ENCODE assay signal across 8 mouse cellular contexts in genomic region chr11:69395634-69396373, GRCm38 (mm10). TPM values are rescaled to one million over a fixed set of nuclear protein-coding genes. Genes with fewer than 3 reads are reported as not detected.
DNase-seq lines count a peak whose midpoint lies in the region; ATAC-seq and TF ChIP-seq lines count a peak whose summit lies in the region.

No protein-coding gene starts in this region.

- DNase-seq in 416B (ENCODE audit: low read depth) (peak; percentile 100), liver (peak; percentile 96)
- peak; percentile 99 for DNase-seq in heart, embryonic 10.5 days (ENCODE audit: low spot score)
- DNase-seq in spleen, postnatal 4 days (ENCODE audit: low spot score in 2 of 2), result peak; percentile 93 to 94

- H3K4me2 ChIP-seq in kidney, embryonic 15.5 days, result peak overlapping the region; percentile 84

- peak overlapping the region; percentile 91 for H3K9ac ChIP-seq in kidney, embryonic 15.5 days

- under 1% methylated on average over 48 of the region's 48 CpGs for WGBS in bone marrow, adult 2 months
- WGBS in heart, embryonic 10.5 days, result under 1% methylated on average over 48 of the region's 48 CpGs
- under 1% methylated on average over 48 of the region's 48 CpGs for WGBS in kidney, embryonic 15.5 days

- peak overlapping the region; percentile 98 for H3K27ac ChIP-seq in bone marrow, adult 2 months (ENCODE audit: control insufficient read depth, insufficient read depth, low read depth, low read length, poor library complexity)
- H3K27ac ChIP-seq in embryonic fibroblast, embryonic 13.5 days (ENCODE audit: insufficient read depth, low read length), result peak overlapping the region; percentile 94
- H3K27ac ChIP-seq in heart, embryonic 10.5 days, result peak overlapping the region; percentile 99
- peak overlapping the region; percentile 99 for H3K27ac ChIP-seq in kidney, embryonic 15.5 days

- peak overlapping the region; percentile 74 for H3K4me3 ChIP-seq in bone marrow, adult 2 months (replicated peaks; ENCODE audit: control insufficient read depth, low read depth, low read length)
- H3K4me3 ChIP-seq in embryonic fibroblast, embryonic 13.5 days (ENCODE audit: insufficient read depth, low read length), result peak overlapping the region; percentile 87
- peak overlapping the region; percentile 77 for H3K4me3 ChIP-seq in heart, embryonic 10.5 days
- peak overlapping the region; percentile 78 for H3K4me3 ChIP-seq in kidney, embryonic 15.5 days (replicated peaks)

- H3K27me3 ChIP-seq in heart, embryonic 10.5 days (ENCODE audit: insufficient read depth, poor library complexity, severe bottlenecking), result peaks cover 8% of the 10 kb centered on the region
- 0 out of 2 replicates have a peak, but pooled peaks cover 3% of the 10 kb centered on the region for H3K27me3 ChIP-seq in kidney, embryonic 15.5 days

- no peaks in the 10 kb centered on the region for H3K9me3 ChIP-seq in heart, embryonic 10.5 days
- H3K9me3 ChIP-seq in kidney, embryonic 15.5 days (replicated peaks), result no peaks in the 10 kb centered on the region

- ATAC-seq in kidney, embryonic 15.5 days (replicated peaks; ENCODE audit: low FRiP score), result peak; percentile 88
- ATAC-seq in monocyte, adult 5-6 weeks (replicated peaks; ENCODE audit: insufficient number of reproducible peaks, low FRiP score, low TSS enrichment, poor library complexity, severe bottlenecking), result peak; percentile 62

- no peak for TF ChIP-seq CTCF in bone marrow, adult 2 months (IDR thresholded peaks at IDR 0.05; ENCODE audit: control insufficient read depth, insufficient read depth, low read length)
- no peak for TF ChIP-seq CTCF in embryonic fibroblast, embryonic 13.5 days (IDR thresholded peaks at IDR 0.05; ENCODE audit: borderline replicate concordance, insufficient read depth, low read length)

- 0 out of 2 replicates have a peak, but pooled peaks cover 2% of the 10 kb centered on the region for H3K4me1 ChIP-seq in bone marrow, adult 2 months (ENCODE audit: control insufficient read depth, insufficient read depth, low read length)
- peaks cover 4% of the 10 kb centered on the region; the same call in 1 of the 2 replicates for H3K4me1 ChIP-seq in embryonic fibroblast, embryonic 13.5 days (ENCODE audit: control insufficient read depth, insufficient read depth, low read length)
- peaks cover 49% of the 10 kb centered on the region for H3K4me1 ChIP-seq in heart, embryonic 10.5 days
- H3K4me1 ChIP-seq in kidney, embryonic 15.5 days, result peaks cover 51% of the 10 kb centered on the region

- TF ChIP-seq POLR2A in bone marrow, adult 2 months (IDR thresholded peaks at IDR 0.05; ENCODE audit: borderline replicate concordance, control insufficient read depth, low read depth, low read length), result peak; percentile 75
- peak; percentile 86 for TF ChIP-seq POLR2A in embryonic fibroblast, embryonic 13.5 days (IDR thresholded peaks at IDR 0.05; ENCODE audit: low read depth, low read length)

- H3K36me3 ChIP-seq in heart, embryonic 10.5 days, result peaks cover 20% of the 10 kb centered on the region
- peaks cover 26% of the 10 kb centered on the region for H3K36me3 ChIP-seq in kidney, embryonic 15.5 days

RNA-seq across cellular contexts. Expression of gene Cyb5d1, which starts 0.4 kb away (rescaled TPM):
- 5.1 and 9.1 TPM in 2 replicates for polyA plus RNA-seq in bone marrow, adult 2 months (2011; ENCODE audit: insufficient read depth, insufficient read length, low replicate concordance, missing spikeins)
- 51.0 and 51.7 TPM in 2 replicates for polyA plus RNA-seq in embryonic fibroblast, embryonic 13.5 days (2011; ENCODE audit: insufficient read length, low read depth, missing spikeins)
- 27.4 and 31.8 TPM in 2 replicates for polyA plus RNA-seq in heart, embryonic 10.5 days (2016; fragmentation: Nextera tagmentation; extraction: Ambion mirVana)
- polyA plus RNA-seq in kidney, embryonic 15.5 days (2015; fragmentation: Nextera tagmentation; extraction: Ambion mirVana), result 30.2 and 30.5 TPM in 2 replicates
- 19.2 to 55.3 TPM (median 20.9 TPM) in 3 replicates for total RNA-seq in monocyte, adult 5-6 weeks (2017)

RNA-seq across cellular contexts. Expression of gene Naa38, which starts 0.5 kb away (rescaled TPM):
- 23.1 and 43.9 TPM in 2 replicates for polyA plus RNA-seq in bone marrow, adult 2 months (2011; ENCODE audit: insufficient read depth, insufficient read length, low replicate concordance, missing spikeins)
- 75.6 and 81.1 TPM in 2 replicates for polyA plus RNA-seq in embryonic fibroblast, embryonic 13.5 days (2011; ENCODE audit: insufficient read length, low read depth, missing spikeins)
- polyA plus RNA-seq in heart, embryonic 10.5 days (2016; fragmentation: Nextera tagmentation; extraction: Ambion mirVana), result 158 and 165 TPM in 2 replicates
- polyA plus RNA-seq in kidney, embryonic 15.5 days (2015; fragmentation: Nextera tagmentation; extraction: Ambion mirVana), result 153 and 155 TPM in 2 replicates
- total RNA-seq in monocyte, adult 5-6 weeks (2017), result 51.4 to 93.3 TPM (median 54.6 TPM) in 3 replicates

RNA-seq across cellular contexts. Expression of gene Tmem88, which starts 2.2 kb away (rescaled TPM):
- 1.6 TPM in 1 of 2 replicates, not detected in the other for polyA plus RNA-seq in bone marrow, adult 2 months (2011; ENCODE audit: insufficient read depth, insufficient read length, low replicate concordance, missing spikeins)
- polyA plus RNA-seq in embryonic fibroblast, embryonic 13.5 days (2011; ENCODE audit: insufficient read length, low read depth, missing spikeins), result 9.1 and 10.3 TPM in 2 replicates
- polyA plus RNA-seq in heart, embryonic 10.5 days (2016; fragmentation: Nextera tagmentation; extraction: Ambion mirVana), result 38.9 and 52.5 TPM in 2 replicates
- polyA plus RNA-seq in kidney, embryonic 15.5 days (2015; fragmentation: Nextera tagmentation; extraction: Ambion mirVana), result 41.9 and 44.3 TPM in 2 replicates
- total RNA-seq in monocyte, adult 5-6 weeks (2017), result 3.1 to 3.8 TPM in 2 of 3 replicates, not detected in the other

RNA-seq across cellular contexts. Expression of gene Kdm6b, which starts 17.7 kb away (rescaled TPM):
- polyA plus RNA-seq in bone marrow, adult 2 months (2011; ENCODE audit: insufficient read depth, insufficient read length, low replicate concordance, missing spikeins), result 13.7 and 29.2 TPM in 2 replicates
- polyA plus RNA-seq in embryonic fibroblast, embryonic 13.5 days (2011; ENCODE audit: insufficient read length, low read depth, missing spikeins), result 31.8 and 33.4 TPM in 2 replicates
- 20.9 and 26.9 TPM in 2 replicates for polyA plus RNA-seq in heart, embryonic 10.5 days (2016; fragmentation: Nextera tagmentation; extraction: Ambion mirVana)
- 32.6 and 33.0 TPM in 2 replicates for polyA plus RNA-seq in kidney, embryonic 15.5 days (2015; fragmentation: Nextera tagmentation; extraction: Ambion mirVana)
- 14.3 to 27.5 TPM (median 16.8 TPM) in 3 replicates for total RNA-seq in monocyte, adult 5-6 weeks (2017)

RNA-seq across cellular contexts. Expression of gene Chd3, which starts 26.6 kb away (rescaled TPM):
- 49.6 and 54.5 TPM in 2 replicates for polyA plus RNA-seq in bone marrow, adult 2 months (2011; ENCODE audit: insufficient read depth, insufficient read length, low replicate concordance, missing spikeins)
- polyA plus RNA-seq in embryonic fibroblast, embryonic 13.5 days (2011; ENCODE audit: insufficient read length, low read depth, missing spikeins), result 175 and 199 TPM in 2 replicates
- 15.8 and 26.5 TPM in 2 replicates for polyA plus RNA-seq in heart, embryonic 10.5 days (2016; fragmentation: Nextera tagmentation; extraction: Ambion mirVana)
- 54.8 and 62.8 TPM in 2 replicates for polyA plus RNA-seq in kidney, embryonic 15.5 days (2015; fragmentation: Nextera tagmentation; extraction: Ambion mirVana)
- 76.7 to 192 TPM (median 86.2 TPM) in 3 replicates for total RNA-seq in monocyte, adult 5-6 weeks (2017)

Comparison
In these comparisons a context has a peak if more than half of its experiments do, and no peak if none do; other contexts are left out.
1. Peak in every context shown above with its lines: DNase-seq, ATAC-seq, H3K4me3 ChIP-seq and H3K27ac ChIP-seq.